8 mouse cellular contexts compared by ENCODE assay signal in genomic region chr5:137786109-137786942, GRCm38 (mm10). TPM values are rescaled to one million over a fixed set of nuclear protein-coding genes. Genes with fewer than 3 reads are reported as not detected.
DNase-seq lines count a peak whose midpoint lies in the region; ATAC-seq lines count a peak whose summit lies in the region.

No protein-coding gene starts in this region.

- peak; percentile 73 for ATAC-seq in inflammation-experienced regulatory T-cells, adult 6 months
- ATAC-seq in megakaryocyte-erythroid progenitor cell, adult 5-6 weeks (replicated peaks; ENCODE audit: low FRiP score, low TSS enrichment, poor library complexity, severe bottlenecking), result peak; percentile 75

- intact Hi-C loops in gastrocnemius, postnatal 14 days (cut with DNase I; ENCODE audit: low total_unique reads), result no loop called here
- intact Hi-C loops in left cerebral cortex, postnatal 10 days (cut with DNase I), result no loop called here

- peak; percentile 99 to 100 for DNase-seq in adrenal gland, adult (ENCODE audit: inconsistent age in 2 of 2, low spot score in 1 of 2)
- peak; percentile 100 for DNase-seq in embryo, embryonic 10.5 days (ENCODE audit: low spot score)
- DNase-seq in gastrocnemius, postnatal 14 days, result peak; percentile 99
- peak; percentile 99 for DNase-seq in left cerebral cortex, postnatal 10 days (ENCODE audit: extremely low spot score in 1 of 2, low spot score in 2 of 2)
- DNase-seq in right cerebral cortex, postnatal 25 days, result peak; percentile 98
- DNase-seq in urinary bladder, postnatal 4 days (ENCODE audit: low spot score in 2 of 2), result peak; percentile 99

RNA-seq across cellular contexts. Expression of gene Mepce, which starts 1.1 kb away (rescaled TPM):
- 10 to 100 TPM; 20.7 to 21.1 TPM for total RNA-seq in gastrocnemius, postnatal 14 days (2021)
- polyA plus RNA-seq in inflammation-experienced regulatory T-cells, adult 6 months (2017; shearing (Covaris generic)), result 10 to 100 TPM; 13.1 to 32.7 (median 29.8) TPM
- total RNA-seq in left cerebral cortex, postnatal 10 days (2021), result 10 to 100 TPM; 30.1 to 35.3 TPM
- total RNA-seq in megakaryocyte-erythroid progenitor cell, adult 5-6 weeks (2014; fragmentation: Nextera tagmentation), result 59.2 and 84.0 TPM in 2 replicates
- total RNA-seq in megakaryocyte-erythroid progenitor cell, adult 5-6 weeks (2017), result 22.0 and 26.7 TPM in 2 replicates

RNA-seq across cellular contexts. Expression of gene Zcwpw1, which starts 1.3 kb away (rescaled TPM):
- 1 to 10 TPM in 1 of 2 experiments, under 1 TPM in 1; 0.84 to 1.7 TPM for total RNA-seq in gastrocnemius, postnatal 14 days (2021)
- polyA plus RNA-seq in inflammation-experienced regulatory T-cells, adult 6 months (2017; shearing (Covaris generic)), result 10 to 100 TPM in 2 of 3 experiments, 1 to 10 TPM in 1; 4.7 to 12.0 (median 11.0) TPM
- total RNA-seq in left cerebral cortex, postnatal 10 days (2021), result 1 to 10 TPM; 5.7 to 6.0 TPM
- 4.2 and 5.5 TPM in 2 replicates for total RNA-seq in megakaryocyte-erythroid progenitor cell, adult 5-6 weeks (2014; fragmentation: Nextera tagmentation)
- 7.8 and 18.7 TPM in 2 replicates for total RNA-seq in megakaryocyte-erythroid progenitor cell, adult 5-6 weeks (2017)

RNA-seq across cellular contexts. Expression of gene Ppp1r35, which starts 7.7 kb away (rescaled TPM):
- 1 to 10 TPM; 6.8 to 7.2 TPM for total RNA-seq in gastrocnemius, postnatal 14 days (2021)
- polyA plus RNA-seq in inflammation-experienced regulatory T-cells, adult 6 months (2017; shearing (Covaris generic)), result 10 to 100 TPM in 1 of 3 experiments, 1 to 10 TPM in 2; 6.0 to 10.9 (median 6.5) TPM
- total RNA-seq in left cerebral cortex, postnatal 10 days (2021), result 10 to 100 TPM; 28.0 to 28.7 TPM
- total RNA-seq in megakaryocyte-erythroid progenitor cell, adult 5-6 weeks (2014; fragmentation: Nextera tagmentation), result 40.6 and 60.7 TPM in 2 replicates
- total RNA-seq in megakaryocyte-erythroid progenitor cell, adult 5-6 weeks (2017), result 30.0 and 60.2 TPM in 2 replicates

RNA-seq across cellular contexts. Expression of gene Tsc22d4, which starts 40.8 kb away (rescaled TPM):
- total RNA-seq in gastrocnemius, postnatal 14 days (2021), result 100 to 1,000 TPM; 118 to 156 TPM
- 10 to 100 TPM; 43.3 to 83.4 (median 64.7) TPM for polyA plus RNA-seq in inflammation-experienced regulatory T-cells, adult 6 months (2017; shearing (Covaris generic))
- total RNA-seq in left cerebral cortex, postnatal 10 days (2021), result 100 to 1,000 TPM; 112 to 120 TPM
- 45.4 and 55.2 TPM in 2 replicates for total RNA-seq in megakaryocyte-erythroid progenitor cell, adult 5-6 weeks (2014; fragmentation: Nextera tagmentation)
- 43.0 and 66.3 TPM in 2 replicates for total RNA-seq in megakaryocyte-erythroid progenitor cell, adult 5-6 weeks (2017)

RNA-seq across cellular contexts. Expression of gene Nyap1, which starts 44.9 kb away (rescaled TPM):
- under 1 TPM; 0.39 to 0.42 TPM for total RNA-seq in gastrocnemius, postnatal 14 days (2021)
- under 1 TPM in 2 of 3 experiments, not detected in 1; 0.12 to 0.20 TPM for polyA plus RNA-seq in inflammation-experienced regulatory T-cells, adult 6 months (2017; shearing (Covaris generic))
- 100 to 1,000 TPM; 116 to 119 TPM for total RNA-seq in left cerebral cortex, postnatal 10 days (2021)
- total RNA-seq in megakaryocyte-erythroid progenitor cell, adult 5-6 weeks (2014; fragmentation: Nextera tagmentation), result 0.57 TPM in 1 of 2 replicates, not detected in the other
- not detected in 2 replicates for total RNA-seq in megakaryocyte-erythroid progenitor cell, adult 5-6 weeks (2017)

Comparison
In these comparisons a context has a peak if more than half of its experiments do, and no peak if none do; other contexts are left out.
1. Peak in every context shown above with its lines: DNase-seq and ATAC-seq.